Mouse (Mus musculus): ENCODE results near the gene Gja10.

Gja10 gene

DNA sequence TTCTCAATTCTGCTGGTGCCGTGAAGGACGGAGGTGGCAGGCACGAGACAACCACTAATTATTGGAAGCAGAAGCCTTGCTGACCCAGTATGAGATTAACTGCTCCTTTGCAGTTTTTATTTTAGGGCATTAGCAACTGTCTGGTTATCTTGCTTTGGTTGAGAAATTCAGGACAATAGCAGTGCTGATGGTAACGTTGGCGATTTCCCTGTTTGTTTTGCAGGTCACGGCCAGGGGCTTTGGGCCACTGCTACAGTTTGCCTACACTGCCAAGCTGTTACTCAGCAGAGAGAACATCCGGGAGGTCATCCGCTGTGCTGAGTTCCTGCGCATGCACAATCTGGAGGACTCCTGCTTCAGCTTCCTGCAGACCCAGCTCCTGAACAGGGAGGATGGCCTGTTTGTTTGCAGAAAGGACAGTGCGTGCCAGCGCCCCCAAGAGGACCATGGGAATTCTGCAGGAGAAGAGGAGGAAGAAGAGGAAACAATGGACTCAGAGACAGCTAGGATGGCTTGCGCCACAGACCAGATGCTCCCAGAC, 40.9 kb downstream of the Gja10 start:
- no peak for DNase-seq (ENCODE audit: low read depth, low spot score)

DNA sequence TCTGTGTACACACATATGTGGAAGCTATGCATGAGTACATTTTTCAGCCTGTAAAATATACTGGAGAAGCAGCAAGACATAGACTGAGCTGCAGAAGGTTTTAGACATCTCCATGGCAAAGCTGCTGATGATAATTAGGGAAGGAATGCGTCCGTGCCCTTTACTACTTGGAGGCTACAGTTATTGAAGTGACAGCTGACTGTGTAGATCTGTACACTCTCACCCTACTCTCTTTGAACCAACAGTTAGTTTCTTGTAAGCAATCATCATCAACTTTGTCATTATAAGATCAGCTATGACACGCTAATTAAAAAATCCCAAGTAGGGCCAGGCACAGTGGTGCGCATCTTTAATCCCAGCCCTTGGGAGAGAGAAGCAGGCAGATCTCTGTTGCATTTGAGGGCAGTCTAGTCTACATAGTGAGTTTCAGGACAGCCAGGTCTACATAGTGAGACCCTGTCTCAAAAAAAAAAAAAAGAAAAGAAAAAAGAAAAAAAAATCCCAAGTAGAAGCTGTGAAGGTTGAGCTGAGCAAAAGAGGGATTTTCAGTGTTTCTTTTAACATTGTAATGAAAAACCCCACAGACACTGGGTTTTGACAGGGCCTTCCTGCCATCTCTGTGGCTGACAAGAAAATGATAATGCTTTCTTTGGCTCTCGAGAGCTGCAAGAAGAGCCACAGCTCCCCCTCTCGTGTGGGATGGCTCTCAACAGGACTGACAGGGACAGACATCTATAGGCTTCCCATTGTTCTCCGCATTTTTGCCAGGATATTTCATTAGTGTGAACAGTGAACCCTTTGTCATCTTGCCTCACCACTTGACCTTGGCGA, 41.6 kb downstream of the Gja10 start:
- DNase-seq (ENCODE audit: low read depth, low spot score): no peak

DNA sequence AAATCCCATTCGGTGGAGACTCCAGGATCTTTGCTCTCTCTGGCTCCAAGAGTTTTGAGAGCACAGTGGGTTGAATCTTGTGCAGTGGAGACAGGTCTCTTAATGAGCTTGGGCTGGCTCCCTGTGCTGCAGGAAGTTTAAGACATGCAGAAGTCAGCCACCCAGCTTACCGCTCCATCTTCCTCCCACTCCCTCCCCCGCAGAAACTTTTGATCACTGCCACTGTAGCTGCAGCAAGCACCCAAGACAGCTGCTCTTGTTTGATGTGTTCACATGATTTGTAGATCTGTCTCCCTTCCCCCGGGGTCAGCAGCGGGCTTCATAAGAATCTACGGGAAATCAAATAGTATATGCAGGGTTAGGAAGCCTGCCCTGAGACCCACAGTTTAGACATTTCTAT, 42.3 kb downstream of the Gja10 start:
- DNase-seq (ENCODE audit: low read depth, low spot score): no peak

- no peak for DNase-seq (ENCODE audit: low read depth, low spot score)
Observed at GRCm38 (mm10) chr4:32555506-32555905, 47.1 kb downstream of the Gja10 start.

DNA sequence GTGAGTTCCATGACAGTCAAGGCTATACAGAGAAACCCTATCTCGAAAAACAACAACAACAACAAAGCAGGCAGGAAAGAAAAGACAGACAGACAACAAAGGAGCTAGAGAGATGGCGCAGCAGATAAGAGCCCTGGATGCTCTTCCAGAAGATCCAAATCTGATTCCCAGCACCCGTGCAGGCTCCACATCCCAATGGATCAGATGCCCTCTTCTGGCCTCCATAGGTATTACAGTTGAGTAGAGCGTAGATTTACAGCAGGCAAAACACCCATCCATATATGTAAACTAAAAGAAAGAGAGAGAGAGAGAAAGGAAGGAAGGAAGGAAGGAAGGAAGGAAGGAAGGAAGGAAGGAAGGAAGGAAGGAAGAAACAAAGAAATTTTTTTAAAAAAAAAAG, 51.2 kb downstream of the Gja10 start:
- DNase-seq (ENCODE audit: low read depth, low spot score): no peak

GRCm38 (mm10) chr4:32549150-32549549, 53.4 kb downstream of the Gja10 start:
- no peak for DNase-seq (ENCODE audit: low read depth, low spot score)
